Mouse (Mus musculus): ENCODE results near the gene Tmem150c. TPM values are rescaled to one million over a fixed set of nuclear protein-coding genes. Genes with fewer than 3 reads are reported as not detected.

The Tmem150c gene
- polyA plus RNA-seq, 1 experiment from 2014 or later = 5.2 TPM

- Histone ChIP-seq H3K9ac (ENCODE audit: low read depth, low read length) (no peak overlapping the region), H3K4me3 (ENCODE audit: low read depth, low read length) (no peak overlapping the region), H3K36me3 (ENCODE audit: control insufficient read depth, insufficient read depth, low read length) (peaks cover 40% of the 10 kb centered on the region), H3K27ac (replicated peaks; ENCODE audit: low read depth, low read length) (no peak overlapping the region), H3K9me3 (ENCODE audit: control insufficient read depth, low read length) (no peaks in the 10 kb centered on the region), H3K4me1 (ENCODE audit: control insufficient read depth, insufficient read depth, low read length) (no peaks in the 10 kb centered on the region), H3K27me3 (replicated peaks; ENCODE audit: control insufficient read depth, insufficient read depth, low read length) (no peaks in the 10 kb centered on the region), H3K4me2 (ENCODE audit: low read depth, low read length) (no peak overlapping the region)
- DNase-seq (ENCODE audit: low spot score) = no peak
- ATAC-seq (ENCODE audit: low read depth) = no peak
- WGBS = 90% methylated on average over 2 of the region's 2 CpGs
Observed at GRCm38 (mm10) chr5:100069526-100069925, 90.1 kb downstream of the Tmem150c start.

- Histone ChIP-seq H3K9ac (ENCODE audit: low read depth, low read length) (no peak overlapping the region), H3K4me1 (ENCODE audit: control insufficient read depth, insufficient read depth, low read length) (no peaks in the 10 kb centered on the region), H3K9me3 (ENCODE audit: control insufficient read depth, low read length) (no peaks in the 10 kb centered on the region), H3K27me3 (replicated peaks; ENCODE audit: control insufficient read depth, insufficient read depth, low read length) (no peaks in the 10 kb centered on the region), H3K27ac (replicated peaks; ENCODE audit: low read depth, low read length) (no peak overlapping the region), H3K4me3 (ENCODE audit: low read depth, low read length) (no peak overlapping the region), H3K36me3 (ENCODE audit: control insufficient read depth, insufficient read depth, low read length) (peaks cover 46% of the 10 kb centered on the region), H3K4me2 (ENCODE audit: low read depth, low read length) (no peak overlapping the region)
- ATAC-seq (ENCODE audit: low read depth) = no peak
- DNase-seq (ENCODE audit: low spot score) = no peak
- 92% methylated on average over 16 of the region's 16 CpGs for WGBS
Observed at GRCm38 (mm10) chr5:100067579-100067978, 92.0 kb downstream of the Tmem150c start.

- H3K27ac ChIP-seq (replicated peaks; ENCODE audit: low read depth, low read length) = no peak overlapping the region
Observed at GRCm38 (mm10) chr5:100060876-100061275, 98.7 kb downstream of the Tmem150c start.

GRCm38 (mm10) chr5:100059326-100059725 is 100.3 kb downstream of the Tmem150c start:
- Histone ChIP-seq H3K9ac (ENCODE audit: low read depth, low read length) (no peak overlapping the region), H3K4me1 (ENCODE audit: control insufficient read depth, insufficient read depth, low read length) (no peaks in the 10 kb centered on the region), H3K4me3 (ENCODE audit: low read depth, low read length) (no peak overlapping the region), H3K4me2 (ENCODE audit: low read depth, low read length) (no peak overlapping the region), H3K9me3 (ENCODE audit: control insufficient read depth, low read length) (no peaks in the 10 kb centered on the region), H3K36me3 (ENCODE audit: control insufficient read depth, insufficient read depth, low read length) (peaks cover 52% of the 10 kb centered on the region), H3K27ac (replicated peaks; ENCODE audit: low read depth, low read length) (no peak overlapping the region), H3K27me3 (replicated peaks; ENCODE audit: control insufficient read depth, insufficient read depth, low read length) (no peaks in the 10 kb centered on the region)
- ATAC-seq (ENCODE audit: low read depth) = no peak; the same call in 1 of the 2 replicates
- DNase-seq (ENCODE audit: low spot score) = no peak
- 51% methylated on average over 6 of the region's 6 CpGs for WGBS

More at GRCm38 (mm10) chr5:100060876-100061275, 98.7 kb downstream of the Tmem150c start:
- 91% methylated on average over 14 of the region's 14 CpGs for WGBS
- Histone ChIP-seq H3K4me1 (ENCODE audit: control insufficient read depth, insufficient read depth, low read length) (no peaks in the 10 kb centered on the region), H3K9me3 (ENCODE audit: control insufficient read depth, low read length) (no peaks in the 10 kb centered on the region), H3K4me2 (ENCODE audit: low read depth, low read length) (no peak overlapping the region), H3K4me3 (ENCODE audit: low read depth, low read length) (no peak overlapping the region), H3K9ac (ENCODE audit: low read depth, low read length) (no peak overlapping the region), H3K27me3 (replicated peaks; ENCODE audit: control insufficient read depth, insufficient read depth, low read length) (no peaks in the 10 kb centered on the region), H3K36me3 (ENCODE audit: control insufficient read depth, insufficient read depth, low read length) (peaks cover 54% of the 10 kb centered on the region)
- DNase-seq (ENCODE audit: low spot score) (no peak), ATAC-seq (ENCODE audit: low read depth) (no peak)

- H3K27me3 ChIP-seq (replicated peaks; ENCODE audit: control insufficient read depth, insufficient read depth, low read length) = no peaks in the 10 kb centered on the region
- ATAC-seq (ENCODE audit: low read depth) (peak; percentile 15; the same call in 1 of the 2 replicates), DNase-seq (ENCODE audit: low spot score) (no peak)
- no peak overlapping the region for H3K9ac ChIP-seq (ENCODE audit: low read depth, low read length)
- no peaks in the 10 kb centered on the region for H3K4me1 ChIP-seq (ENCODE audit: control insufficient read depth, insufficient read depth, low read length)
- H3K36me3 ChIP-seq (ENCODE audit: control insufficient read depth, insufficient read depth, low read length) = peaks cover 47% of the 10 kb centered on the region
- 45% methylated on average over 6 of the region's 6 CpGs for WGBS
- H3K4me2 ChIP-seq (ENCODE audit: low read depth, low read length) = no peak overlapping the region
- 0 out of 2 replicates have a peak overlapping the region, but pooled peaks have one; percentile 6 for H3K27ac ChIP-seq (replicated peaks; ENCODE audit: low read depth, low read length)
- no peak overlapping the region for H3K4me3 ChIP-seq (ENCODE audit: low read depth, low read length)
- no peaks in the 10 kb centered on the region for H3K9me3 ChIP-seq (ENCODE audit: control insufficient read depth, low read length)
Observed at GRCm38 (mm10) chr5:100058729-100059128, 100.9 kb downstream of the Tmem150c start.

- Histone ChIP-seq H3K4me2 (ENCODE audit: low read depth, low read length) (no peak overlapping the region), H3K4me3 (ENCODE audit: low read depth, low read length) (no peak overlapping the region), H3K9ac (ENCODE audit: low read depth, low read length) (no peak overlapping the region), H3K4me1 (ENCODE audit: control insufficient read depth, insufficient read depth, low read length) (no peaks in the 10 kb centered on the region), H3K27ac (replicated peaks; ENCODE audit: low read depth, low read length) (no peak overlapping the region), H3K9me3 (ENCODE audit: control insufficient read depth, low read length) (no peaks in the 10 kb centered on the region), H3K27me3 (replicated peaks; ENCODE audit: control insufficient read depth, insufficient read depth, low read length) (no peaks in the 10 kb centered on the region), H3K36me3 (ENCODE audit: control insufficient read depth, insufficient read depth, low read length) (peaks cover 37% of the 10 kb centered on the region)
- 77% methylated on average over 14 of the region's 15 CpGs for WGBS
- ATAC-seq (ENCODE audit: low read depth) (no peak), DNase-seq (ENCODE audit: low spot score) (no peak)
Observed at GRCm38 (mm10) chr5:100057461-100058209, 102.0 kb downstream of the Tmem150c start.

GRCm38 (mm10) chr5:100055866-100056369 is 103.7 kb downstream of the Tmem150c start:
- Histone ChIP-seq H3K9me3 (ENCODE audit: control insufficient read depth, low read length) (no peaks in the 10 kb centered on the region), H3K27me3 (replicated peaks; ENCODE audit: control insufficient read depth, insufficient read depth, low read length) (no peaks in the 10 kb centered on the region), H3K9ac (ENCODE audit: low read depth, low read length) (no peak overlapping the region), H3K27ac (replicated peaks; ENCODE audit: low read depth, low read length) (no peak overlapping the region), H3K4me3 (ENCODE audit: low read depth, low read length) (no peak overlapping the region), H3K36me3 (ENCODE audit: control insufficient read depth, insufficient read depth, low read length) (peaks cover 24% of the 10 kb centered on the region), H3K4me2 (ENCODE audit: low read depth, low read length) (no peak overlapping the region), H3K4me1 (ENCODE audit: control insufficient read depth, insufficient read depth, low read length) (no peaks in the 10 kb centered on the region)
- ATAC-seq (ENCODE audit: low read depth) (no peak), DNase-seq (ENCODE audit: low spot score) (no peak)
- WGBS = 87% methylated on average over 5 of the region's 5 CpGs

- Histone ChIP-seq H3K27ac (replicated peaks; ENCODE audit: low read depth, low read length) (no peak overlapping the region), H3K27me3 (replicated peaks; ENCODE audit: control insufficient read depth, insufficient read depth, low read length) (no peaks in the 10 kb centered on the region), H3K4me3 (ENCODE audit: low read depth, low read length) (no peak overlapping the region), H3K4me1 (ENCODE audit: control insufficient read depth, insufficient read depth, low read length) (no peaks in the 10 kb centered on the region), H3K36me3 (ENCODE audit: control insufficient read depth, insufficient read depth, low read length) (peaks cover 15% of the 10 kb centered on the region), H3K9ac (ENCODE audit: low read depth, low read length) (no peak overlapping the region), H3K4me2 (ENCODE audit: low read depth, low read length) (no peak overlapping the region), H3K9me3 (ENCODE audit: control insufficient read depth, low read length) (no peaks in the 10 kb centered on the region)
- ATAC-seq (ENCODE audit: low read depth) (no peak), DNase-seq (ENCODE audit: low spot score) (no peak)
- WGBS = 77% methylated on average over 11 of the region's 11 CpGs
Observed at GRCm38 (mm10) chr5:100054807-100055547, 104.6 kb downstream of the Tmem150c start.

All from embryonic facial prominence, embryonic 14.5 days (tissue).